Mouse (Mus musculus): ENCODE results near the gene Fos. TPM values are rescaled to one million over a fixed set of nuclear protein-coding genes. Genes with fewer than 3 reads are reported as not detected.

Fos gene
- polyA plus RNA-seq, 1 experiment from 2014 or later = 3.8 TPM

GRCm38 (mm10) chr12:85478696-85479095, 5.0 kb downstream of the Fos start:
- 61% methylated on average over 7 of the region's 7 CpGs for WGBS

GRCm38 (mm10) chr12:85479190-85479589, 5.5 kb downstream of the Fos start:
- ATAC-seq (ENCODE audit: insufficient read depth) = no peak
- peaks cover 21% of the 10 kb centered on the region for H3K27me3 ChIP-seq (ENCODE audit: insufficient read depth, low read length)
- WGBS = 23% methylated on average over 3 of the region's 3 CpGs

More at GRCm38 (mm10) chr12:85478696-85479095, 5.0 kb downstream of the Fos start:
- Histone ChIP-seq H3K36me3 (ENCODE audit: insufficient read depth) (no peaks in the 10 kb centered on the region), H3K9ac (no peak overlapping the region), H3K4me2 (no peak overlapping the region), H3K27me3 (ENCODE audit: insufficient read depth, low read length) (peaks cover 21% of the 10 kb centered on the region), H3K4me3 (ENCODE audit: low read depth, low read length) (no peak overlapping the region), H3K4me1 (ENCODE audit: insufficient read depth) (peaks cover 4% of the 10 kb centered on the region; the same call in 1 of the 2 replicates), H3K9me3 (ENCODE audit: low read depth, low read length) (no peaks in the 10 kb centered on the region), H3K27ac (ENCODE audit: low read depth) (no peak overlapping the region)
- ATAC-seq (ENCODE audit: insufficient read depth) (no peak), DNase-seq (no peak)
- no peak for TF ChIP-seq CTCF (IDR thresholded peaks at IDR 0.05; ENCODE audit: low read depth)

GRCm38 (mm10) chr12:85483155-85483554, 9.5 kb downstream of the Fos start:
- no peak overlapping the region for H3K27ac ChIP-seq (ENCODE audit: low read depth)
- no peak overlapping the region for H3K9ac ChIP-seq
- no peak overlapping the region for H3K4me2 ChIP-seq
- no peaks in the 10 kb centered on the region for H3K27me3 ChIP-seq (ENCODE audit: insufficient read depth, low read length)
- no peak overlapping the region for H3K4me3 ChIP-seq (ENCODE audit: low read depth, low read length)
- H3K9me3 ChIP-seq (ENCODE audit: low read depth, low read length) = no peaks in the 10 kb centered on the region
- DNase-seq = peak; percentile 54
- H3K4me1 ChIP-seq (ENCODE audit: insufficient read depth) = no peaks in the 10 kb centered on the region; the same call in 1 of the 2 replicates
- H3K36me3 ChIP-seq (ENCODE audit: insufficient read depth) = no peaks in the 10 kb centered on the region
- TF ChIP-seq CTCF (IDR thresholded peaks at IDR 0.05; ENCODE audit: low read depth) = peak; percentile 60
- ATAC-seq (ENCODE audit: insufficient read depth) = no peak
- WGBS = 30% methylated on average over 4 of the region's 4 CpGs

More at GRCm38 (mm10) chr12:85479190-85479589, 5.5 kb downstream of the Fos start:
- Histone ChIP-seq H3K36me3 (ENCODE audit: insufficient read depth) (no peaks in the 10 kb centered on the region), H3K27ac (ENCODE audit: low read depth) (no peak overlapping the region), H3K9ac (no peak overlapping the region), H3K4me3 (ENCODE audit: low read depth, low read length) (no peak overlapping the region), H3K9me3 (ENCODE audit: low read depth, low read length) (no peaks in the 10 kb centered on the region), H3K4me1 (ENCODE audit: insufficient read depth) (peaks cover 4% of the 10 kb centered on the region; the same call in 1 of the 2 replicates), H3K4me2 (no peak overlapping the region)
- TF ChIP-seq CTCF (IDR thresholded peaks at IDR 0.05; ENCODE audit: low read depth) = no peak
- DNase-seq = no peak

GRCm38 (mm10) chr12:85484655-85485054, 11.0 kb downstream of the Fos start:
- 52% methylated on average over 2 of the region's 2 CpGs for WGBS
- Histone ChIP-seq H3K9me3 (ENCODE audit: low read depth, low read length) (no peaks in the 10 kb centered on the region), H3K36me3 (ENCODE audit: insufficient read depth) (no peaks in the 10 kb centered on the region), H3K4me3 (ENCODE audit: low read depth, low read length) (no peak overlapping the region), H3K4me1 (ENCODE audit: insufficient read depth) (no peaks in the 10 kb centered on the region; the same call in 1 of the 2 replicates), H3K4me2 (no peak overlapping the region), H3K9ac (no peak overlapping the region), H3K27me3 (ENCODE audit: insufficient read depth, low read length) (no peaks in the 10 kb centered on the region), H3K27ac (ENCODE audit: low read depth) (no peak overlapping the region)
- no peak for ATAC-seq (ENCODE audit: insufficient read depth)
- TF ChIP-seq CTCF (IDR thresholded peaks at IDR 0.05; ENCODE audit: low read depth) = no peak
- DNase-seq = no peak

- Histone ChIP-seq H3K27me3 (ENCODE audit: insufficient read depth, low read length) (no peaks in the 10 kb centered on the region), H3K4me1 (ENCODE audit: insufficient read depth) (no peaks in the 10 kb centered on the region; the same call in 1 of the 2 replicates), H3K27ac (ENCODE audit: low read depth) (peak overlapping the region; percentile 73), H3K4me2 (peak overlapping the region; percentile 93), H3K9ac (peak overlapping the region; percentile 58), H3K4me3 (ENCODE audit: low read depth, low read length) (peak overlapping the region; percentile 61), H3K9me3 (ENCODE audit: low read depth, low read length) (no peaks in the 10 kb centered on the region), H3K36me3 (ENCODE audit: insufficient read depth) (no peaks in the 10 kb centered on the region)
- peak; percentile 96 for ATAC-seq (ENCODE audit: insufficient read depth)
- TF ChIP-seq CTCF (IDR thresholded peaks at IDR 0.05; ENCODE audit: low read depth) = no peak
- WGBS = under 1% methylated on average over 52 of the region's 52 CpGs
- peak; percentile 97 for DNase-seq
These were observed 12.4 kb downstream of the Fos start for GRCm38 (mm10) chr12:85485890-85486765.

- DNase-seq = peak; percentile 52
- no peak for TF ChIP-seq CTCF (IDR thresholded peaks at IDR 0.05; ENCODE audit: low read depth)
- no peaks in the 10 kb centered on the region for H3K27me3 ChIP-seq (ENCODE audit: insufficient read depth, low read length)
- ATAC-seq (ENCODE audit: insufficient read depth) = no peak
- H3K36me3 ChIP-seq (ENCODE audit: insufficient read depth) = no peaks in the 10 kb centered on the region
- peak overlapping the region; percentile 93 for H3K4me2 ChIP-seq
- no peaks in the 10 kb centered on the region for H3K9me3 ChIP-seq (ENCODE audit: low read depth, low read length)
- no peaks in the 10 kb centered on the region; the same call in 1 of the 2 replicates for H3K4me1 ChIP-seq (ENCODE audit: insufficient read depth)
- H3K9ac ChIP-seq = peak overlapping the region; percentile 48
- peak overlapping the region; percentile 61 for H3K4me3 ChIP-seq (ENCODE audit: low read depth, low read length)
- under 1% methylated on average over 20 of the region's 20 CpGs for WGBS
- no peak overlapping the region for H3K27ac ChIP-seq (ENCODE audit: low read depth)
These were observed 13.0 kb downstream of the Fos start for GRCm38 (mm10) chr12:85486766-85487069.

GRCm38 (mm10) chr12:85487545-85488141, 14.0 kb downstream of the Fos start:
- DNase-seq (peak; percentile 87), ATAC-seq (ENCODE audit: insufficient read depth) (peak; percentile 19; the same call in 1 of the 2 replicates)
- no peaks in the 10 kb centered on the region for H3K27me3 ChIP-seq (ENCODE audit: insufficient read depth, low read length)
- H3K9ac ChIP-seq = no peak overlapping the region
- H3K4me2 ChIP-seq = peak overlapping the region; percentile 93
- H3K9me3 ChIP-seq (ENCODE audit: low read depth, low read length) = no peaks in the 10 kb centered on the region
- H3K36me3 ChIP-seq (ENCODE audit: insufficient read depth) = no peaks in the 10 kb centered on the region
- H3K27ac ChIP-seq (ENCODE audit: low read depth) = 0 out of 2 replicates have a peak overlapping the region, but pooled peaks have one; percentile 8
- TF ChIP-seq CTCF (IDR thresholded peaks at IDR 0.05; ENCODE audit: low read depth) = peak; percentile 92
- H3K4me3 ChIP-seq (ENCODE audit: low read depth, low read length) = peak overlapping the region; percentile 16; the same call in 1 of the 2 replicates
- no peaks in the 10 kb centered on the region; the same call in 1 of the 2 replicates for H3K4me1 ChIP-seq (ENCODE audit: insufficient read depth)
- WGBS = 1% methylated on average over 12 of the region's 12 CpGs
